Mouse (Mus musculus): ENCODE measurements around the gene Zfp36l1. TPM values are rescaled to one million over a fixed set of nuclear protein-coding genes. Genes with fewer than 3 reads are reported as not detected.

Gene Zfp36l1
- polyA plus RNA-seq, 1 experiment from 2014 or later, result 148 TPM

GRCm38 (mm10) chr12:80060809-80061208 lies 52.0 kb downstream of the Zfp36l1 start:
- no peak overlapping the region for H3K4me3 ChIP-seq

GRCm38 (mm10) chr12:80060338-80060737 lies 52.5 kb downstream of the Zfp36l1 start:
- no peak overlapping the region for H3K9ac ChIP-seq
- H3K9me3 ChIP-seq, result no peaks in the 10 kb centered on the region
- no peaks in the 10 kb centered on the region for H3K36me3 ChIP-seq
- H3K4me1 ChIP-seq, result peaks cover 30% of the 10 kb centered on the region
- peak overlapping the region; percentile 33; the same call in 1 of the 2 replicates for H3K27ac ChIP-seq
- no peak for ATAC-seq (ENCODE audit: insufficient number of reproducible peaks, low FRiP score, low TSS enrichment, low read depth)
- no peak overlapping the region for H3K4me3 ChIP-seq
- no peak overlapping the region for H3K4me2 ChIP-seq
- WGBS, result 60% methylated on average over 9 of the region's 9 CpGs
- no peaks in the 10 kb centered on the region for H3K27me3 ChIP-seq

More at GRCm38 (mm10) chr12:80060809-80061208, 52.0 kb downstream of the Zfp36l1 start:
- Histone ChIP-seq H3K36me3 (no peaks in the 10 kb centered on the region), H3K27ac (no peak overlapping the region), H3K4me1 (peaks cover 30% of the 10 kb centered on the region), H3K4me2 (no peak overlapping the region), H3K9ac (no peak overlapping the region), H3K9me3 (no peaks in the 10 kb centered on the region), H3K27me3 (no peaks in the 10 kb centered on the region)
- no peak for ATAC-seq (ENCODE audit: insufficient number of reproducible peaks, low FRiP score, low TSS enrichment, low read depth)
- WGBS, result 55% methylated on average over 1 of the region's 1 CpGs

- Histone ChIP-seq H3K27ac (peak overlapping the region; percentile 33; the same call in 1 of the 2 replicates), H3K4me1 (peaks cover 30% of the 10 kb centered on the region), H3K4me3 (no peak overlapping the region), H3K9ac (no peak overlapping the region), H3K27me3 (no peaks in the 10 kb centered on the region), H3K36me3 (no peaks in the 10 kb centered on the region), H3K4me2 (no peak overlapping the region), H3K9me3 (no peaks in the 10 kb centered on the region)
- WGBS, result 46% methylated on average over 5 of the region's 5 CpGs
- no peak for ATAC-seq (ENCODE audit: insufficient number of reproducible peaks, low FRiP score, low TSS enrichment, low read depth)
Measured at GRCm38 (mm10) chr12:80059773-80060328, 53.0 kb downstream of the Zfp36l1 start.

Other genes with a start within 250 kb of the Zfp36l1 start
- gene Actn1, start 147.4 kb upstream of the Zfp36l1 start, polyA plus RNA-seq (2015; fragmentation: Nextera tagmentation; extraction: Ambion mirVana), result 25.5 and 29.4 TPM in 2 replicates

Measured in limb, embryonic 15.5 days (tissue).